Mouse (Mus musculus) hindbrain, embryonic 16.5 days (tissue): ENCODE data around the gene Klhdc1. TPM values are rescaled to one million over a fixed set of nuclear protein-coding genes. Genes with fewer than 3 reads are reported as not detected.

Source experiments
- ATAC-seq: fragments of 200-750 bp; cut with Nextera tagmentation; 2 replicates; pipeline ENCODE4 v1.8.0; 2017; ENCODE audit warnings: moderate TSS enrichment, moderate library complexity
- H3K27ac ChIP-seq: fragments of 300-500 bp; sonication (generic); 2 replicates; pipeline ENCODE4 v1.5.1; 2014; ENCODE audit warnings: low read depth, mild to moderate bottlenecking, control low read depth, low read length, moderate library complexity
- H3K27me3 ChIP-seq: fragments of 300-500 bp; sonication (generic); replicated peaks from 2 replicates; pipeline ENCODE4 v1.6.1; 2014; ENCODE audit warnings: low read length; ENCODE audit not compliant: control insufficient read depth, insufficient read depth
- H3K36me3 ChIP-seq: fragments of 300-500 bp; sonication (generic); 2 replicates; pipeline ENCODE4 v1.6.1; 2014; ENCODE audit warnings: mild to moderate bottlenecking, low read length, moderate library complexity, mixed read lengths; ENCODE audit not compliant: control insufficient read depth, insufficient read depth
- H3K4me1 ChIP-seq: fragments of 300-500 bp; sonication (generic); 2 replicates; pipeline ENCODE4 v1.6.1; 2014; ENCODE audit warnings: low read depth, low read length; ENCODE audit not compliant: control insufficient read depth, insufficient read depth
- H3K4me2 ChIP-seq: fragments of 300-500 bp; sonication (generic); 2 replicates; pipeline ENCODE4 v1.6.1; 2014; ENCODE audit warnings: mild to moderate bottlenecking, low read length, control low read depth, moderate library complexity
- H3K4me3 ChIP-seq: fragments of 300-500 bp; sonication (generic); 2 replicates; pipeline ENCODE4 v1.5.1; 2014; ENCODE audit warnings: mild to moderate bottlenecking, low read length, control low read depth, moderate library complexity
- H3K9ac ChIP-seq: fragments of 300-500 bp; sonication (generic); 2 replicates; pipeline ENCODE4 v1.6.1; 2014; ENCODE audit warnings: low read depth, mild to moderate bottlenecking, control low read depth, low read length, moderate library complexity
- H3K9me3 ChIP-seq: fragments of 300-500 bp; sonication (generic); 2 replicates; pipeline ENCODE4 v1.6.1; 2014; ENCODE audit warnings: mild to moderate bottlenecking, low read length, moderate library complexity; ENCODE audit not compliant: control insufficient read depth
- WGBS: fragments of 180-500 bp; shearing (Covaris S2); extraction: QIAGEN DNeasy Blood & Tissue Kit; methylation state at CpG from one replicate; pipeline ENCODE4 v1.1.7; 2014; 5-methylcytosine and 5-hydroxymethylcytosine counted together
- polyA plus RNA-seq: library from polyadenylated mRNA; unstranded; fragments of >200 nt; fragmentation: Nextera tagmentation; extraction: Ambion mirVana; gene quantifications from 2 replicates; pipeline ENCODE4 v1.2.1, GENCODE M21; 2015

The Klhdc1 gene
- polyA plus RNA-seq, result 13.0 and 17.2 TPM in 2 replicates

DNA sequence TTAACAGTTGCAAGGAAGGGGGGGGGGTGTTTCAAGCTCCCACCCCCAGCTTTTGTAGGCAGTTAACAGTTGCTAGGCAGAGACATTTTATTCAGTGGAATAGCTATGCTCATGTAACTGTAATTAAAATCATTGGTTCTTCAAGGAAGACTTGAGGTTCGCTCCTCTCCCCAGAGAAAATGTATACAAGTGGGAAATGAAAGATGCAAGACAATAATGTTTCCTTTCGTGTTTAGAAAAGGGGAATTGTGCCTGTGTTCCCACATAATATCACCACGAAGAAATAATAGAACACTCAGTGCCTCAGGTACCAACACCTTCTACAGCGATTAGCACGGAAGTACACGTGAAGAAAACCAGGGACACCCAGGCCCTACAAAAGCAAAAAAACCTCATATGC is at the start of gene Klhdc1:
Gene Klhdc1, plus strand, starts transcription at position 301 of the 400 bp plus-strand sequence.
- Histone ChIP-seq H3K27me3 (no peaks in the 10 kb centered on the region), H3K4me2 (peak within 1 kb of the TSS; percentile 68), H3K27ac (peak within 1 kb of the TSS; percentile 89), H3K9ac (peak within 1 kb of the TSS; percentile 88), H3K4me3 (peak within 1 kb of the TSS; percentile 72), H3K36me3 (no peaks in the 10 kb centered on the region), H3K9me3 (no peaks in the 10 kb centered on the region), H3K4me1 (no peaks in the 10 kb centered on the region)
- 63% methylated on average over 6 of the region's 6 CpGs for WGBS
- no peak for ATAC-seq

DNA sequence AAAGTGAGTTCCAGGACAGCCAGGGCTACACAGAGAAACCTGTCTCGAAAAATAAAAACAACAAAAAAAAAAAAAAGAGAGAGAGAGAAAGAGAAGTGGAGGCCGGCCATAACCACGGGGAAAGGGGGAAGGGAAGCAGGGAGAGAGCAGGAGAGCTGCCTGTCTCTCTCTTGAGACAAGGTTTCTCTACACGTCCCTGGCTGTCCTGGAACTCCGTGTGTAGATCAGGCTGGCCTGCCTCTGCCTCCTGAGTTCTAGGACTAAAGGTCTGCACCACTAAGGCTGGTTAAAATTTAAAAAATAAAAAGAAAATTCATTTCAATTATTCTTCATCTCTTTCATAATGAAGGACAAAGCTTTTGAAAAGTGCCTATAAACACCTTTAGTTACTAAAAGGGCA is 49.6 kb upstream of the Klhdc1 start:
- ATAC-seq, result no peak
- H3K4me2 ChIP-seq, result no peak overlapping the region
- no peak overlapping the region for H3K27ac ChIP-seq
- peaks cover 17% of the 10 kb centered on the region for H3K4me1 ChIP-seq
- H3K4me3 ChIP-seq, result no peak overlapping the region
- no peak overlapping the region for H3K9ac ChIP-seq
- 90% methylated on average over 5 of the region's 5 CpGs for WGBS
- H3K27me3 ChIP-seq, result no peaks in the 10 kb centered on the region
- H3K9me3 ChIP-seq, result no peaks in the 10 kb centered on the region
- peaks cover 9% of the 10 kb centered on the region for H3K36me3 ChIP-seq

DNA sequence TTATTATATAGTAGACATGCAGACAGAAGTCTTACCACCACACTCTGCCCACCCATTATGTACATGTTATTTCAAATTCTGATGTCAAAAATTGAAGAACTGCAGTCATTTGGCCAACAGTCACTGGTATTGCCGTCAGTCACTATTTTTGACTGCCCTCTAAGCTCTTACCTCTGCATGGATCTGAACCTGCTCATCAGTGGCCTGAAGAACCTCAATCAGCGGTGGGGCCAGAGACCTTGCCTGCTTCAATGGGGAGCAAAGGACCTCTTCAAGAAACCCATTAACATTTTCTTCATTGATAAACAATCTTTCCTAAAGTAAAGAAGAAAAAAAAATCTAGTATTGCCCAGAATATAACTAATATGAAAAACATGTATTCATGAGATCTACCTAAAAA is 48.3 kb upstream of the Klhdc1 start:
- no peak overlapping the region for H3K4me3 ChIP-seq
- WGBS, result 90% methylated on average over 2 of the region's 2 CpGs

DNA sequence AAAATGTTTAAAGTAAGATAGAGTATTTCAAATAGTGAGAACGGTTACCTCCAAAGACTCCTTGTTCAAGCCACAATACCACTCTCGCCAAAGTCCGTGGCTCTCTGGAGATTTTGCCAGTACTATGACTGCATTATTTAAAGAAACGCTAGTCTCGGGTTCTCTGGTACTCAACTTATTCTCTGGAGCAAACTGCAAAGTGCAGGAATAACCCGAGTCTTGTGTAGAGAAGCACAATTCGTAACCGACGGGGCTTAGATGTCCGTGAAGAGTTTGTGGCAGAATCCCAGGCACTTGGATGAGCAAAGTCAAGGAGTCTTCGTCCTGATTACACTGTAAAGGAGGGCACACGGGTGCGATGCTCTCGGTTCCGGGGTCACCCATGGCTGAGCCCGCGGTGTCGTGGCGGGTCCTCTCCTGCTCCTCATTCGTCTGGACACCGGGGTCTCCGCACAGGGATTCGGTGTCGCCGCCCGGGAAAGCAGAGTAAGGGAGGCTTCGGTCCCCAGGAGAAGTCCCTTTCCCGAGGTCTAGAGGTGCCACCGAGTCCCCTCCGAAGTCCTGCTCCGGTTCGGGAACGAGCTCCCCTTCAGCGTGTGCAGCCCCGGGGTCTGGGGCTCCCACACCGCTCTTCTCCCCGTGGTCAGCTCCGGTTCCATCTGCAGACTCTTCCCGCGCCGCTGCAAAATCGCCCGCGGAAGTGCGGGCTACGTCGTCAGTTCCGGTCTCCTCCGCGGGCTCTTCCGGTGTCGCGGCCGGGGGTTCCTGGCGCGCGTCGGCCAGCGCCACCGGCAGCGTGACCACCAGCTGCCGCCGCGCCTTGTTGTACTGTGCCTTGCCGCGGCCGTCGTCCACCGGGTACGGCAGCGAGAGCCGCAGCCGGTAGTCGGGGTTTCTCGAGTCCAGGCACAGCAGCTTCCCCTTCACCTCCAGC is 44.3 kb upstream of the Klhdc1 start, which contains the start of gene Gm49383:
Gene Gm49383, minus strand, starts transcription at position 661 of the 934 bp plus-strand sequence.
- Histone ChIP-seq H3K27me3 (no peaks in the 10 kb centered on the region), H3K4me1 (peaks cover 22% of the 10 kb centered on the region), H3K4me2 (peak within 1 kb of the TSS; percentile 92), H3K36me3 (0 out of 2 replicates have a peak, but pooled peaks cover 4% of the 10 kb centered on the region), H3K9me3 (no peaks in the 10 kb centered on the region), H3K9ac (peak within 1 kb of the TSS; percentile 90), H3K27ac (peak within 1 kb of the TSS; percentile 93), H3K4me3 (peak within 1 kb of the TSS; percentile 99)
- ATAC-seq, result peak; percentile 85
- under 1% methylated on average over 75 of the region's 75 CpGs for WGBS

More for the DNA sequence above, 48.3 kb upstream of the Klhdc1 start:
- H3K4me1 ChIP-seq, result peaks cover 8% of the 10 kb centered on the region
- peaks cover 9% of the 10 kb centered on the region for H3K36me3 ChIP-seq
- no peak overlapping the region for H3K27ac ChIP-seq
- H3K4me2 ChIP-seq, result no peak overlapping the region
- H3K27me3 ChIP-seq, result no peaks in the 10 kb centered on the region
- no peaks in the 10 kb centered on the region for H3K9me3 ChIP-seq
- no peak for ATAC-seq
- H3K9ac ChIP-seq, result no peak overlapping the region

DNA sequence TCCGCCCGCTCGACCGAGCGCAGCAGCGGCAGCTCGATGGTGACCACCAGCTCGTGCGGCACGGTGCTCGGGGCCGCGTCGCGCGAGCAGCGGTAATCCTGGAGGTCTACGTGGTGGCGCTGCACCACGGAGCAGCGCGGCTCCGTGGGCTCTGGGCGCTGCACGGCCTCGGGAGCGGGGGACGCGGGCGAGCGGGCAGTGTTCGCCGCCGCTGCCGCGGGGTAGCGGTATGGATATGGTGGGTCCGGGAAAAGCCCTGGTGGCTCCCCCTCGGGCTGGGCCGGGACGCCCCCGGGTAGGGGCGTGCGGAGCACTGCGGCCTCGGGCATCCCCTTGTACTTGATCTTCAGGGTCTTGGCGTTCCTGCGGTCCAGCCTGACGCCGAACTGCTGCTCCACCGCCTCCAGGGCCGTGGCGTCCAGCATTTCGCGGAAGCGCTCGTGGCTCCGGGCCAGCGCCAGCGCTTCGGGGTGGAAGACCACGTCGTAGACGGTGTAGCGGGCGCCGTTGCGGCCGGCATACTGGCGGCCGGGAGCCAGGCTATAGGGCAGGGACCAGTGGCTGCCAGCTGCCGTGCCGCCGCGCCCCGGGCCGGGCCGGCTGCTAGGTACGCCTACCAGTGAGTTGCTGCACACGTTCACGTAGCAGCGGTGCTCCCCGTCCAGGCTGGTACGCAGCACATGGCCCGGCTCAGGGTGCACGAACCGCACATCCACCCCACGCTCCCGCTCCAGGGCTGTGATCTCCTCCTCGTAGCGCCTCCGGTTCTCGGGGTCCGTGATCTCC is 43.4 kb upstream of the Klhdc1 start:
- H3K27me3 ChIP-seq, result no peaks in the 10 kb centered on the region
- H3K4me1 ChIP-seq, result peaks cover 22% of the 10 kb centered on the region
- H3K27ac ChIP-seq, result peak overlapping the region; percentile 93
- H3K9me3 ChIP-seq, result no peaks in the 10 kb centered on the region
- peak overlapping the region; percentile 90 for H3K9ac ChIP-seq
- peak overlapping the region; percentile 92 for H3K4me2 ChIP-seq
- H3K4me3 ChIP-seq, result peak overlapping the region; percentile 99
- H3K36me3 ChIP-seq, result 0 out of 2 replicates have a peak, but pooled peaks cover 4% of the 10 kb centered on the region
- under 1% methylated on average over 91 of the region's 94 CpGs for WGBS
- ATAC-seq, result peak; percentile 80

DNA sequence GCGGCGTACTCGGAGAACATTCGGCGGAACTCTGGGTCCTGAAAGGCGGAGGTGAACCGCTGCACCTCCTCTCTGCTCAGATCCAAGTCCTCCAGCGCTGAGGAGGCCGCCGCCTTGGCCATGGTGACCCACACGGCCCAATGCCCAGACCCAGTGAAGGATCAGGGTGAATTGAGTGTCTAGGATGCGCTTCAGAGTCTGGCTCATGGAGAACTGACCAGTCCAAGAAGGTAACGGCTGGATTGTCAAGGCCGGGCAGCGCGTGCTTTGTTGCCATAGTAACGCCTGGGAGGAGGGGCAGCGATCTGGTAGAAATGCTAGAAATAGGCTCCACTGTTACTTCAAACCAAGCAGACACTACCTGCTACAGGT is 42.8 kb upstream of the Klhdc1 start, which contains the start of gene Dnaaf2:
Gene Dnaaf2, minus strand, starts transcription at position 266 of the 372 bp plus-strand sequence.
- peak; percentile 44 for ATAC-seq

DNA sequence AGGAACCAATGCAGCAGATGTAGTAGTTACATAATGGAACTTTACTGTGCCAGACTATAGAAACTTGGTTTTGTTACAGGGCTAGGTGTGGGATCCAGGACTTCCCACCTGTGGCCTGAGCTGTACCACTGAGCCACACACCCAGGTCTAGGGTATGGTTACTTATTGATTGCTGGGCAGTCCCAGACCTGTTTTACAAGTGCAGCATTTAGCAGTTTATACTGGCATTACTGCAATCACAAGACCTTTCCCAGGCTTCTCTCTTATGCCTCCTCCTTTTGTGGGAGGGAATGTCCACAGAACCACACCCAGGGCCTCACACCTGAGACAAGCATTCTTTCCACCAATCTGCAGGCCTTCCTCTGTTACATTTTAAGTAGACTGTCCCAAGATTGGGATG is 42.0 kb upstream of the Klhdc1 start:
- Histone ChIP-seq H3K9me3 (no peaks in the 10 kb centered on the region), H3K4me2 (peak overlapping the region; percentile 17), H3K27me3 (no peaks in the 10 kb centered on the region), H3K27ac (no peak overlapping the region), H3K4me3 (no peak overlapping the region), H3K36me3 (0 out of 2 replicates have a peak, but pooled peaks cover 4% of the 10 kb centered on the region), H3K9ac (no peak overlapping the region; the same call in 1 of the 2 replicates), H3K4me1 (peaks cover 22% of the 10 kb centered on the region)
- no peak for ATAC-seq

More for the DNA sequence above, 42.8 kb upstream of the Klhdc1 start, which contains the start of gene Dnaaf2:
- no peaks in the 10 kb centered on the region for H3K9me3 ChIP-seq
- peak within 1 kb of the TSS; percentile 99 for H3K4me3 ChIP-seq
- peak within 1 kb of the TSS; percentile 92 for H3K4me2 ChIP-seq
- 0% methylated on average over 18 of the region's 18 CpGs for WGBS
- peak within 1 kb of the TSS; percentile 90 for H3K9ac ChIP-seq
- peaks cover 22% of the 10 kb centered on the region for H3K4me1 ChIP-seq
- H3K27me3 ChIP-seq, result no peaks in the 10 kb centered on the region
- H3K36me3 ChIP-seq, result 0 out of 2 replicates have a peak, but pooled peaks cover 4% of the 10 kb centered on the region
- peak within 1 kb of the TSS; percentile 93 for H3K27ac ChIP-seq

DNA sequence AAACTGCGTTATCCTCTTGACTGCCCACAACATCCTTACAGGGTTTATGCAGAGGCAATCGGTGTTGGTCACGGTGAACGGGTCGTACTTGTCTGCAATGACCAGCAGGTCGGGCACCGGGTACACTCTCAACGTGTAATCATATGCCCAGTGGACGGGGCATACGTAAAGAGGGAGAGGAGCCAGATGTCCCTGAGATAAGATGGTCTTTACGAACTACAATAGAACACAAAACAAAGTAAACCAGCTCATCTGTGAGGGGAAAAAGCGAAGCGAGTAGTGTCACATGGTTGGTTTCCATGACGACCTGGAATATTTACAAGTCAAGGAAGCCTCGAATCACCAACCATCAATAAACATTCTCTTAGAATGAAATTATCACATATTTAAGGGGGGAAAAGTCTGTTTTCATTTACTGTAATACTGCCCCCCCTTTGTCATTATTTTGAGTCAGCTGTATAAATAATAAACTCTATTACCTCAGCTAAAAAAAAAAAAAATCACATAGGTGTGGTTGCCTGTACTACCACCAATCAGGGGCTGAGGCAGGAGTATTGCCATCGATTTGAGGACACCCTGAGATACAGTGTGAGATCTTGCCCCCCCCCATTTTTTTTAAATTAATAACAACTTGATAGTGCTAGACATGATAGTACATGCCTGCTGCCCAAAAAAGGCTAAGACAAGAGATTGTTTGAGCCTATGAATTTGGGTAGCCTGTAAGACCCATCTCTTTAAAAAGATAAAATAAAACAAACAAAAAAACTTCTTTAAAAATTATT is 36.7 kb upstream of the Klhdc1 start, which contains the start of gene Gm49384:
Gene Gm49384, minus strand, starts transcription at position 216 of the 782 bp plus-strand sequence.
- 62% methylated on average over 16 of the region's 16 CpGs for WGBS
- peak; percentile 21; the same call in 1 of the 2 replicates for ATAC-seq
- Histone ChIP-seq H3K9me3 (no peaks in the 10 kb centered on the region), H3K4me2 (peak within 1 kb of the TSS; percentile 16; the same call in 1 of the 2 replicates), H3K27ac (no peak within 1 kb of the TSS), H3K4me1 (peaks cover 6% of the 10 kb centered on the region), H3K9ac (no peak within 1 kb of the TSS), H3K4me3 (no peak within 1 kb of the TSS), H3K36me3 (0 out of 2 replicates have a peak, but pooled peaks cover 4% of the 10 kb centered on the region), H3K27me3 (no peaks in the 10 kb centered on the region)
